Mouse (Mus musculus) stomach, embryonic 14.5 days (tissue): ENCODE measurements at regions not wholly inside any gene's neighbourhood (a gene's known extent, or its start where the extent isn't known, plus 50 kb on each side); places are given as distances from the start of the nearest gene placed in this dataset.
A peak's percentile ranks its signal among the peaks of the same experiment; 100 is the strongest.

ENCODE experiments used
- ATAC-seq: fragments of 200-750 bp; cut with Nextera tagmentation; 2 replicates; pipeline ENCODE4 v1.8.0; 2017; ENCODE audit warnings: low read depth, moderate TSS enrichment; ENCODE audit not compliant: insufficient number of reproducible peaks, insufficient read depth, low FRiP score
- H3K27ac ChIP-seq: fragments of 300-500 bp; sonication (generic); 2 replicates; pipeline ENCODE4 v1.5.1; 2014; ENCODE audit warnings: mild to moderate bottlenecking, low read length, moderate library complexity, mixed read lengths
- H3K27me3 ChIP-seq: fragments of 300-500 bp; sonication (generic); 2 replicates; pipeline ENCODE4 v1.6.1; 2014; ENCODE audit warnings: low read length, control low read depth, mixed read lengths; ENCODE audit not compliant: control insufficient read depth, insufficient read depth
- H3K36me3 ChIP-seq: fragments of 300-500 bp; sonication (generic); 2 replicates; pipeline ENCODE4 v1.6.1; 2014; ENCODE audit warnings: mild to moderate bottlenecking, control low read depth, low read length, moderate library complexity, mixed read lengths; ENCODE audit not compliant: control insufficient read depth, insufficient read depth
- H3K4me1 ChIP-seq: fragments of 300-500 bp; sonication (generic); 2 replicates; pipeline ENCODE4 v1.6.1; 2014; ENCODE audit warnings: low read length, control low read depth, mixed read lengths; ENCODE audit not compliant: control insufficient read depth, insufficient read depth
- H3K4me2 ChIP-seq: fragments of 300-500 bp; sonication (generic); replicated peaks from 2 replicates; pipeline ENCODE4 v1.6.1; 2014; ENCODE audit warnings: low read depth, low read length, control low read depth
- H3K4me3 ChIP-seq: fragments of 300-500 bp; sonication (generic); 2 replicates; pipeline ENCODE4 v1.5.1; 2014; ENCODE audit warnings: low read depth, low read length, control low read depth
- H3K9ac ChIP-seq: fragments of 300-500 bp; sonication (generic); replicated peaks from 2 replicates; pipeline ENCODE4 v1.6.1; 2014; ENCODE audit warnings: low read depth, mild to moderate bottlenecking, control low read depth, low read length, moderate library complexity, mixed read lengths
- H3K9me3 ChIP-seq: fragments of 300-500 bp; sonication (generic); 2 replicates; pipeline ENCODE4 v1.6.1; 2016; ENCODE audit warnings: low read depth, low read length, control low read depth; ENCODE audit not compliant: control insufficient read depth
- WGBS: fragments of 180-500 bp; shearing (Covaris S2); extraction: QIAGEN DNeasy Blood & Tissue Kit; methylation state at CpG from one replicate; pipeline ENCODE4 v1.1.7; 2014; 5-methylcytosine and 5-hydroxymethylcytosine counted together

DNA sequence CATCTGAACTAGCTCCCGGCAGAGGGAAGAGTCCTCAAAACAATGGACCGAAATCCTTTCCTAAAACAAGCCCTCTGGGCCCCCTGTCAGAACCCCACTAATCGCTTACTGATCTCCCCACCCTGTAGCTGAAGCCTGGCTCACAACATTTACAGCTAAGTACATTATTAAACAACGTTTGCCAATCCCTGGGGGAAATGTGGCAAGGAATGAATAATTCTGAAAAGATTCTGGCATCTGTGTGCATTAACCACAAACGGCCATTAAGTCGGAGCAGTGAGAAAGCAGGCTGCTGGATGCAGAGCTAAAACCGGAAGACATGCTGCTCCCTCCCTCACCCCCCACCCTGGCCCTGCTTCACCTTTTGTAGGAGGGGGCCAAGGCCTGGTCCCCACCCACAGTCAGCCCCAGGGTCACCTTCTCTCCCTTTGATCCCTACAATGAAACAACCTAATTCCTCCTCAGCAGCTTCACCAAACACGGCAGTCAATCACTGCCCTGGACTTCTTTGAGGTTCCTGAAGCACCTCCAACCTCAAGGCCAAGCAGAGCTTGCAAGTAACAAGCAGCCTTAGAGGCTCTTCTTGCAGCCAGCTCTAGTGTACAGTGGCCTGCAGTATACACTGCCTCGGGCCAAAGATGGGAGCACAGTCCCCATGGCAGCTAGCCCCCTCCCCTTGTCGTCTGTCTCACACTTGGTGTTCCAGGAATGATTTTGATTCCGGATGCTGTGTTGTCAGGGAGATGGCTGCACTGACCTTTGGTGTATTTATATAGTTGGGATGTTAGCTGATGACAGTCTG is 175.2 kb downstream of the Sh3bp4 start:
- ATAC-seq, result no peak
- no peaks in the 10 kb centered on the region for H3K36me3 ChIP-seq
- H3K9ac ChIP-seq, result 0 out of 2 replicates have a peak overlapping the region, but pooled peaks have one; percentile 22
- H3K27ac ChIP-seq, result no peak overlapping the region
- H3K4me3 ChIP-seq, result no peak overlapping the region
- peaks cover 5% of the 10 kb centered on the region; the same call in 1 of the 2 replicates for H3K9me3 ChIP-seq
- H3K4me1 ChIP-seq, result peaks cover 6% of the 10 kb centered on the region
- H3K27me3 ChIP-seq, result no peaks in the 10 kb centered on the region
- no peak overlapping the region for H3K4me2 ChIP-seq
- 25% methylated on average over 11 of the region's 11 CpGs for WGBS

DNA sequence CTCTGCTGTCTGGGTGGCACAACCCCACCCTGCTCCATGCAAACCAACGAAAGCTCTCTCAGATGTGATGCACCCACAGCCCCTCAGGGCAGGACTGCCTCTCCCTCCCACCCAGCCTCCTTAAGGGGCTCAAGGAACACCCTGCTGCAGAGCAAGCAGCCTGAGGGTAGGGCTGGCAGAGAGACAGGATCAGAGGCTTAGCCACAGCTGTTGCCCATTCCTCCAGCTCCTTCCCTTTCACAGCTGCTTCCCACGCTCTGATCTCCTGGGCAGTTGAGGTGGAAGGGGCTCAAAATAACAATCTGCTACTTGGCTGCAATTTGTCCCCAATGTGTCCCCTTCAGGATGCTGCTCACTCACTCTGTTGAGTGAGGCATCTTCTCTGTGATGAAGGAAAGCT is 181.5 kb downstream of the Sh3bp4 start:
- Histone ChIP-seq H3K4me2 (no peak overlapping the region), H3K9me3 (peaks cover 5% of the 10 kb centered on the region; the same call in 1 of the 2 replicates), H3K27ac (no peak overlapping the region), H3K4me1 (no peaks in the 10 kb centered on the region), H3K27me3 (no peaks in the 10 kb centered on the region), H3K9ac (no peak overlapping the region), H3K36me3 (no peaks in the 10 kb centered on the region), H3K4me3 (no peak overlapping the region)
- ATAC-seq, result no peak
- WGBS, result 46% methylated on average over 2 of the region's 2 CpGs

DNA sequence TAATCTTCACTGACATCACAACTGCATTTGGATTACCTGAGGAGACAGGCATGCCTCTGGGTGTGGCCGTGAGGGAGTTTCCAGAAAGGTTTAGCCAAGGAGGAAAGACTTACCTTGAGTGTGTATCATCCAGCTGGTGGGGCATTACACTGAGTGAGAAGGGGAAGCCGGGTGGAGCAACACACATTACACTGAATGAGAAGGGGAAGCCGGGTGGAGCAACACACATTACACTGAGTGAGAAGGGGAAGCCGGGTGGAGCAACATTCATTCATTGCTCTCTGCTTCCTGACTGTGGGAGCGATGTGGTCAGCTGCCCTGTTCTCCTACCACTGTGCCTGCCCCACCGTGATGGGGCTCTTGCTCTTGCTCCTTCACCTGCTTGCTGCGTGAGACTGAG is 182.3 kb downstream of the Sh3bp4 start:
- Histone ChIP-seq H3K4me1 (no peaks in the 10 kb centered on the region), H3K4me3 (no peak overlapping the region), H3K9ac (no peak overlapping the region), H3K9me3 (peaks cover under 1% of the 10 kb centered on the region; the same call in 1 of the 2 replicates), H3K36me3 (no peaks in the 10 kb centered on the region), H3K27me3 (no peaks in the 10 kb centered on the region), H3K4me2 (no peak overlapping the region), H3K27ac (no peak overlapping the region)
- ATAC-seq, result no peak
- 82% methylated on average over 7 of the region's 7 CpGs for WGBS

DNA sequence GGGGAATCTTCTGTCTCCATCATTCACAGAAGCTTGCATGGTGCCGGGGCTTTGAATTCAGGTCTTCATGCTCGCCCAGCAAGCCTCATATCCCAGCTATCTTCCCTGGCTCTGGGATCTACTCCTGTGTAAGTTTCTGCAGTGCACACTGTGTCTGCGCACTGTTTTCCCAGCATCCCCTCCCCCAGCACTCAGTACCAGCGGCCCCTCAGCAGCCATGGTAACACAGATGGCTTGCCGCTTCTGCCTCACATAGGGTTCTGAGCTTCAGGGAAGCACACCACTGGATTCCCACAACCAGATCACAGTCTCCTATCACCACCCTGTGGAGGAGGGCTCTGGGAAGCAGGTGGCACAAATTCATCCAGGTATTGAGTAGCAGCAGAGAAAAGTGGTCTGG is 187.7 kb downstream of the Sh3bp4 start:
- no peak overlapping the region for H3K4me3 ChIP-seq
- H3K36me3 ChIP-seq, result no peaks in the 10 kb centered on the region
- no peaks in the 10 kb centered on the region for H3K27me3 ChIP-seq
- no peaks in the 10 kb centered on the region for H3K9me3 ChIP-seq
- H3K27ac ChIP-seq, result no peak overlapping the region
- H3K4me1 ChIP-seq, result no peaks in the 10 kb centered on the region
- WGBS, result 68% methylated on average over 5 of the region's 5 CpGs
- no peak for ATAC-seq
- no peak overlapping the region for H3K4me2 ChIP-seq
- no peak overlapping the region for H3K9ac ChIP-seq

DNA sequence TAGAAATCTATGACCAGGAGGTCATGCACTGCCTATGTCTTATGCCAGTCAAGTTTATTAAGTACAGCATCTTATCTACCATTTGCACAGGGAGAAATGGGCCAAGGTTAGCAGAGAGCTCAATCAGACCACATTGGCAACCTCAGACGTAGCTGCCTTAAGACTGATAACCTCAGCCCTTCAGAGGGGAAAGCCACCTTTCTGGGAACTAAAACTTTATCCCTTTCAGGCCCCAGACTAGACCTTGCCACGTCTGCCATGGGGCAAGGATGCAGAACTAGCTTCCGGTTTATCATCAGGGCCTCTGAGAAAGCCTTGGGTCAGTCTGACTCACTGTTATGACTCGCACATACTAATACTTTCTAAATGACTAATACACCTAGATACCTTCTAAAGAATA is 188.8 kb upstream of the Agap1 start:
- H3K4me2 ChIP-seq, result no peak overlapping the region
- WGBS, result 65% methylated on average over 4 of the region's 4 CpGs
- ATAC-seq, result no peak

DNA sequence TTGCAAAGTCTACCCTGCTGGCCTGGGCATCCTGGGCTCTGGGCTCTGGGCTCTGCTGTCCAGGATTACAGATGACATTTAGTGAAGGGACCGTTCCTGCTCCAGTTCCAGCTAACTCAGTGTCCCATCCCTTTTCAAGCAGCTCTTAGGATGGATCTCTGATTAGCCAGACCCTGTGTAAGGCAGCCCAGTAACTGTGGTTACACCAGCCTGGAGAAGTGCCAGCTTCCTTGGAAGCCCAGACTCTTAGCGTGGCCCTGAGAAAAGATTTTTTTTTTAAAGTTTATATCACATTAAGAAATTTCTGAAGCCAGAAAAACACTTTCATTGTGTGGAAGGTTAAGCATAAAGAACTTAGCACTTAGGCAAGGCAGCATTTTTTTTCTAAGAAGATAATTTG is 185.8 kb upstream of the Agap1 start:
- no peak overlapping the region for H3K4me3 ChIP-seq
- H3K4me1 ChIP-seq, result no peaks in the 10 kb centered on the region
- WGBS, result 62% methylated on average over 2 of the region's 2 CpGs
- no peak overlapping the region for H3K4me2 ChIP-seq
- H3K9ac ChIP-seq, result no peak overlapping the region
- H3K27ac ChIP-seq, result no peak overlapping the region
- ATAC-seq, result no peak
- no peaks in the 10 kb centered on the region for H3K27me3 ChIP-seq
- no peaks in the 10 kb centered on the region for H3K9me3 ChIP-seq
- H3K36me3 ChIP-seq, result no peaks in the 10 kb centered on the region

More for the DNA sequence above, 188.8 kb upstream of the Agap1 start:
- no peak overlapping the region for H3K9ac ChIP-seq
- H3K9me3 ChIP-seq, result no peaks in the 10 kb centered on the region
- H3K4me3 ChIP-seq, result no peak overlapping the region
- H3K4me1 ChIP-seq, result no peaks in the 10 kb centered on the region
- H3K27me3 ChIP-seq, result no peaks in the 10 kb centered on the region
- no peaks in the 10 kb centered on the region for H3K36me3 ChIP-seq
- H3K27ac ChIP-seq, result no peak overlapping the region

DNA sequence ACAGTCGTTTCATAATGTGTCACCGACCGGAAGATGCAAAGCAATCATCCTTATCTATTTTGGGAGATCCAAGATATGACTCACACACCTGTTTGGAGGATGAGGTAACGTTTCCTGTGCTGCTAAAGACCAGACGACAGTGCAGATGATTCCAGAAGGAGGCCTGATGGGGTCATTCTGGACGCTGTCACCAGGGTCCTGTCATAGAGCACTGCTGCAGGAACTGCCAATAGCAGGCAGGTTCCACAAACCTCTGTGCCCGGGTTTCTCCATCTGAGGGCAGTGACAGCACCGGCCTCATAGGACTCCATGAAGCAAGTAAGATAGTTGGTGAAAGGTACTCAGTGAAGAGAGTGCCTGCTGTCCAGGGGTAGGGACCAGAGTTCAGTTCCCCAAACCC is 182.9 kb upstream of the Agap1 start:
- no peaks in the 10 kb centered on the region for H3K9me3 ChIP-seq
- no peak overlapping the region for H3K4me2 ChIP-seq
- H3K27me3 ChIP-seq, result no peaks in the 10 kb centered on the region
- no peak overlapping the region for H3K4me3 ChIP-seq
- no peak overlapping the region for H3K27ac ChIP-seq
- no peak for ATAC-seq
- H3K36me3 ChIP-seq, result no peaks in the 10 kb centered on the region
- H3K4me1 ChIP-seq, result 0 out of 2 replicates have a peak, but pooled peaks cover 3% of the 10 kb centered on the region
- H3K9ac ChIP-seq, result no peak overlapping the region
- WGBS, result 64% methylated on average over 8 of the region's 8 CpGs

DNA sequence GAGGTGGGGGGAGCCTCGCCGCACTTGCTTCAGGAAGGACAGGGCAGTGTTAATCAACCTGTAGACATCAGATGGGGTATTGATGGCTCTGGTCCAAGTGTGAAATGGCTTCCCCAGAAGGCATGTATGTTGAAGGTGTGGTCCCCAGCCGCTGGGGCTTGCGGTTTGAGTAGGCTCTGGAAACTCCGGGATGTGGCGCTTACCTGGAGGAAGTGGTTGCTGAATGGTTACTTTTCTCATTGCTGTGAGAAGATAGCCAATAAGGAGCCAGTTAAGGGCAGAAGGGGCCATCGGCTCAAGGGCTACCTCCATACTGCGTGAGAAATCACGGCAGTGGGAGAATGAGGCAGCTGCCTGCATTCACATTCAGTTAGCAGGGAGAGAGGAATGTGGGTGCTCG is 181.6 kb upstream of the Agap1 start:
- Histone ChIP-seq H3K4me1 (0 out of 2 replicates have a peak, but pooled peaks cover 3% of the 10 kb centered on the region), H3K9ac (no peak overlapping the region), H3K9me3 (no peaks in the 10 kb centered on the region), H3K4me3 (no peak overlapping the region), H3K4me2 (no peak overlapping the region), H3K36me3 (no peaks in the 10 kb centered on the region), H3K27me3 (no peaks in the 10 kb centered on the region), H3K27ac (no peak overlapping the region)
- ATAC-seq, result no peak
- 76% methylated on average over 10 of the region's 10 CpGs for WGBS
